Mouse (Mus musculus): ENCODE data around the gene Ptpru. TPM values are rescaled to one million over a fixed set of nuclear protein-coding genes. Genes with fewer than 3 reads are reported as not detected.

Gene Ptpru
- 10.5 and 12.6 TPM in 2 replicates for polyA plus RNA-seq (2015; fragmentation: Nextera tagmentation; extraction: Ambion mirVana)

DNA sequence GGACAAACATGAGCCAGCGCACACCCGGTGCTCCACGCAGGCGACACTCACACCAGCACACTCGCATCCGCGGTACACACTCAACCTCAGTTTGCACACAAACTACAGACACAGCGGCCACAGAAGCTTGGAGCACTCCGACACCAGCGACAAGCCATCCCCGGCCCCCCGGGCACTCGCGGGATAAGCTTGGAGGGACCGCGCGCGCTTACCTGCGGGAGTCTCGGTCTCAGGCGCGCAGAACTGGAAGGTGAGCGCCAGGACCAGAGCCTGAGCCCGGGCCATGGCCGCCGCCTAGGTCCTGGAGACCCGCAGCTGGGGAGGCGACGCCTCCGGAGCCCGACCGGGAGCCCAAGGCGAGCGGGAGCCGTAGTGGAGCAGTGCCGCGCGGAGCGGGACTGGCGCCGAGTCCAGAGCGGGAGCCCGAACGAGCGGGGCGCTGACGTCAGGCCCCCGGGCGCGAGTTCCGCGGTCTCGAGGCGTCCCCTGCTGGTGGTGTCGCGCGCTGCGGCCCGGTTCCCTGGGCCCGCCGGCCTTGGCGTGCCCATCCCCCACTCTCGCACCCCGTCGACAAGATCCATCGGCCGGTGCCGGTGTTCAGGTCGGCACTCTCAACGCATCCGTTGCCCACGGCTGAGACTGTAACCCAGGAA is at the start of gene Ptpru:
Gene Ptpru (minus strand): TSS at position 417 of the 653 bp plus-strand sequence.
- Histone ChIP-seq H3K4me1 (peaks cover 19% of the 10 kb centered on the region; the same call in 1 of the 2 replicates), H3K4me2 (peak within 1 kb of the TSS; percentile 100), H3K4me3 (replicated peaks) (peak within 1 kb of the TSS; percentile 63), H3K36me3 (no peaks in the 10 kb centered on the region), H3K9me3 (no peaks in the 10 kb centered on the region), H3K27ac (no peak within 1 kb of the TSS), H3K9ac (peak within 1 kb of the TSS; percentile 47), H3K27me3 (replicated peaks) (peaks cover 20% of the 10 kb centered on the region)
- ATAC-seq (ENCODE audit: insufficient read depth, low FRiP score, low read depth), result peak; percentile 72
- under 1% methylated on average over 69 of the region's 72 CpGs for WGBS

DNA sequence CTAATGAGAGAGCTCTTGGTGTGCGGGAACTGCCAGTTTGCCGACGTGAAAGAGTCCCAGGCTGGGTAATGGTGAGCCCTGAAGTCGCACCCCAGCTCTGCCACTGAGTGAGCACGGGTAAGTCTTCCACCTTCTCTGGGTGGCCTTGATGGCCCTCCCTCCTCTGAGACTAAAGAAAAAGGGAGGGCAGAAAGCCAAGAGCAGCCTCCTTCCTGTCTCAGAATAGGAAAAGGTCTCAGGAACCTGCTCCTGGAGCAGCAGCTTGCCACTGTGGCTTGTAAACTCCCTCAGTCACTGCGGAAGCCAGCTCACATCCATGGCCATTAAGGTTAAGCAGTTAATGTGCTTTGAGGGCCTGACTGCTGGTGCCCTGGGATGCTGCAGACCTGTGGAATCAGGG is 47.3 kb upstream of the Ptpru start:
- Histone ChIP-seq H3K36me3 (peaks cover 4% of the 10 kb centered on the region; the same call in 1 of the 2 replicates), H3K27me3 (replicated peaks) (no peaks in the 10 kb centered on the region), H3K4me3 (replicated peaks) (no peak overlapping the region), H3K9me3 (no peaks in the 10 kb centered on the region), H3K4me2 (no peak overlapping the region), H3K4me1 (no peaks in the 10 kb centered on the region), H3K9ac (no peak overlapping the region), H3K27ac (no peak overlapping the region)
- no peak for ATAC-seq (ENCODE audit: insufficient read depth, low FRiP score, low read depth)
- WGBS, result 81% methylated on average over 6 of the region's 6 CpGs

DNA sequence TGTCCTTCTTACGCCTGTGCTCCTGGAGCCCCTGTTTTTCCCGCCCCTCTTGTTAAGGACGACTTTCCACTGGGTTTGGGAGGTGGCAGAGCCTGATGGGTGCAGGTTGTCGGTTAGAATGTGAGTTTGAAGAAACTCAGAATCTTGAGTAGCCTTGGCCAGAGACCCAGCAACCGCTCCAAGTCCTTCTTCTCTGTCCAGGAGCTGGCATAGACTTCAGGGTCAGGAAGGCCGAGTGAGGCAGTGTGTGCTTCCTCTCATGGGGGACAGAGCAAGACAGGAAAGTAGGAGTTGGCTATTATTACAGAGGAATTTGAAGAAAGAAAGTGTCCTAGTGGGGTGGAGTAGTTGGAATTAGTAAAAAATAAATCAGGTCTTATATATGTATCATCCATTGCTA is 45.5 kb upstream of the Ptpru start:
- no peaks in the 10 kb centered on the region for H3K9me3 ChIP-seq
- no peak overlapping the region for H3K27ac ChIP-seq

DNA sequence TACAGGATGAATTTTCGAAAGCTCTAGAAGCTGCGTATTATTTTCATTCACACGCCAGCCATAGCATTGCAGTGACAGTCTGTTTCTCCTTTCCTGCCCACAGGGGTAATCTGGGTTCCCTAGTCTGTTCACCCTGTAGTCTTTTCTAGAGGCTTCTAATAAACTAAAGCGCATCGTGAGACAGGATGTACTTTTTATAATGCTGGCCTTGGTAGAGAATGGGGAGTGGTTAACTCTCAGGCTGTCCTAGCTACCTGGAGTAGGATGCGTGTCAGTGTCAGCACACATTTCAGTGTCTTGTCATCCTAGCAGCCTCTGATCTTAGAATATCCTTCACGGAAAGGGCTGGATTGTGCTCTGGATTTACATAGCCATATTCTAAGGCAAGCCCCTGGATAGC is 43.2 kb upstream of the Ptpru start:
- 79% methylated on average over 7 of the region's 7 CpGs for WGBS
- Histone ChIP-seq H3K27me3 (replicated peaks) (no peaks in the 10 kb centered on the region), H3K9me3 (no peaks in the 10 kb centered on the region), H3K4me2 (no peak overlapping the region), H3K4me1 (peaks cover 19% of the 10 kb centered on the region), H3K36me3 (peaks cover 4% of the 10 kb centered on the region; the same call in 1 of the 2 replicates), H3K4me3 (replicated peaks) (no peak overlapping the region), H3K27ac (no peak overlapping the region), H3K9ac (no peak overlapping the region)
- ATAC-seq (ENCODE audit: insufficient read depth, low FRiP score, low read depth), result no peak

More for the DNA sequence above, 45.5 kb upstream of the Ptpru start:
- no peak overlapping the region for H3K4me2 ChIP-seq
- WGBS, result 69% methylated on average over 6 of the region's 6 CpGs
- H3K36me3 ChIP-seq, result peaks cover 4% of the 10 kb centered on the region; the same call in 1 of the 2 replicates
- H3K27me3 ChIP-seq (replicated peaks), result no peaks in the 10 kb centered on the region
- no peak overlapping the region for H3K4me3 ChIP-seq (replicated peaks)
- no peak overlapping the region for H3K9ac ChIP-seq
- no peak for ATAC-seq (ENCODE audit: insufficient read depth, low FRiP score, low read depth)
- H3K4me1 ChIP-seq, result peaks cover 10% of the 10 kb centered on the region

DNA sequence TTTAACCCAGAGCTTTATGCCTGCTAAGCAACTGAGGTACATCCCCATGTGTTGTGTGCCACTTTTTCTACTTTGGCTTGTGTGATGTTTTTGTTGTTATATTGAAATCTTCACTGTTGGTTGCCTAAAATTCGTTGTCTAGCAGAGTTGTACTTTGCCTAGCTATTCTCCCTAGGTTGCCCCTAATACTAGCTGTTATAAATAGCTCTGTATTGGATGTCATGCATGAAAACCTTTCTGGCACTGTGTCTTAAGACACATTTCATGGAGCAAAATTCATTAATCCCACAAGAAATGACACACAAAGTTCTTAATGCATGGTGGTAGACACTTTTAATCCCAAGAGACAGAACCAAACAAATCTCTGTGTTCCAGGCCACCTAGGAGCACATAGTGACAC is 41.6 kb upstream of the Ptpru start:
- Histone ChIP-seq H3K4me2 (no peak overlapping the region), H3K9me3 (no peaks in the 10 kb centered on the region), H3K9ac (no peak overlapping the region), H3K36me3 (no peaks in the 10 kb centered on the region), H3K27ac (no peak overlapping the region), H3K4me3 (replicated peaks) (no peak overlapping the region), H3K4me1 (peaks cover 32% of the 10 kb centered on the region), H3K27me3 (replicated peaks) (no peaks in the 10 kb centered on the region)
- ATAC-seq (ENCODE audit: insufficient read depth, low FRiP score, low read depth), result no peak
- whole genome bisulfite sequencing, result 79% methylated on average over 1 of the region's 1 CpGs

DNA sequence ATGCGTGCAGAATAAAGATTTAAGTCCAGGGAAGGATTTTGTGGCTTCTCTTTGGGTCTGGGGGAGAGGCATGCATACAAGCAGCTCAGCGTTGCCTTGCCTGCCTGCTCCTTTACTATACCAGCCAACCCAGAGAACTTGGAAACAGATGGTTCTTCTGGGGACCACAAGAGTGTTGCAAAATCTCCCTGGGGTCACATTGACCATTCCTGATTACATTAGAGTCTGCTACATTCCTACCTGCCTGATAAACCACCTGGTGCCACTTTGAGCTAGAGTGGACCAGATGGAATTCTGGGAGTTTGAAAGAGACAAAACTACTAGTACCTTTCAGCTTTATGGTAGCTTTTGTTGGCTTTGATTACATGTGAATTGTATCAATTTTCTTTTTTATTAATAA is 38.7 kb upstream of the Ptpru start:
- Histone ChIP-seq H3K9ac (no peak overlapping the region), H3K4me3 (replicated peaks) (no peak overlapping the region), H3K36me3 (no peaks in the 10 kb centered on the region), H3K27me3 (replicated peaks) (no peaks in the 10 kb centered on the region), H3K9me3 (no peaks in the 10 kb centered on the region), H3K4me1 (peaks cover 32% of the 10 kb centered on the region), H3K27ac (no peak overlapping the region), H3K4me2 (no peak overlapping the region; the same call in 1 of the 2 replicates)
- 59% methylated on average over 2 of the region's 2 CpGs for WGBS
- ATAC-seq (ENCODE audit: insufficient read depth, low FRiP score, low read depth), result no peak

DNA sequence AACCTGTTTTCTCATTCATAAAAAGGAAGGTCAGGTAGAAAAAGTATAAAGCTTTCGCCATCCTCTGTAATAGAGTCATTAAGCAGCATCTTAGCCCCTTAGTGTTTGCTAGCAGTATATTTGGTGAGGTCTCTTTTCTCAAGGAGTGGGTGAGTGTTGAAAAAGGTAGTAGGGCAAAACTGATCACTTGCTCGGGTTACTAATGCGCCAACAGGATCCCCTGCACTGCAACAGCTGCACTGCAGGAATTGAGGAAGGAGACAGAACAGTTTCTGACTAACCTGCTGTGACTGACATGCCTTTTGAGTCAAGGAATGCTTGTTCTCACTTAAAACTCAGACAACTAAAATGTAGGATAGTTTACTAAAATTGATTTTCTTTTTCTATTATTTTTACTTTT is 37.2 kb upstream of the Ptpru start:
- Histone ChIP-seq H3K36me3 (no peaks in the 10 kb centered on the region), H3K4me3 (replicated peaks) (peak overlapping the region; percentile 99), H3K9me3 (no peaks in the 10 kb centered on the region), H3K4me2 (peak overlapping the region; percentile 80), H3K27ac (no peak overlapping the region), H3K4me1 (peaks cover 32% of the 10 kb centered on the region), H3K27me3 (replicated peaks) (no peaks in the 10 kb centered on the region), H3K9ac (peak overlapping the region; percentile 100; the same call in 1 of the 2 replicates)
- no peak for ATAC-seq (ENCODE audit: insufficient read depth, low FRiP score, low read depth)
- 27% methylated on average over 3 of the region's 3 CpGs for WGBS

DNA sequence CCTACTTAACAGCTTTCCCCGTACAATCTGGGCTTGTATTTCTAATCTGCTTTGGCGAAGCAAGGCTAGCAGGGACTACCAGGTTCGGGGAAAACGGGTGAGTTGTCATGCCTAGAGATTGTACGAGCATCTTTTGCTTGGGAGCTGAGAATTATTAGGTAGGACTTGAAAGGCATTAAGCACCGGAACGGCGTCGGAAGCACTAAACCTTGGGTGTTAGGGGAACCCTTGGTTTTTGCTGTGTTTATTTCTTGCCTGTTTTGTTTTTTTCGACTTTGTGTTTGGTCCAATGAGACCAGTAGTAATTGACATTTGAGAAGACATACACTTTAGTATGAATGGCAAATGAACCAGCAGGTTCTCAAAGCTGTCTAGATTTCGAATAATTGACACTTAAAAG is 36.5 kb upstream of the Ptpru start:
- Histone ChIP-seq H3K4me1 (peaks cover 27% of the 10 kb centered on the region), H3K9me3 (no peaks in the 10 kb centered on the region), H3K27me3 (replicated peaks) (no peaks in the 10 kb centered on the region), H3K9ac (peak overlapping the region; percentile 100), H3K27ac (peak overlapping the region; percentile 100), H3K36me3 (no peaks in the 10 kb centered on the region), H3K4me3 (replicated peaks) (peak overlapping the region; percentile 99), H3K4me2 (peak overlapping the region; percentile 80)
- no peak for ATAC-seq (ENCODE audit: insufficient read depth, low FRiP score, low read depth)
- 4% methylated on average over 11 of the region's 11 CpGs for WGBS

DNA sequence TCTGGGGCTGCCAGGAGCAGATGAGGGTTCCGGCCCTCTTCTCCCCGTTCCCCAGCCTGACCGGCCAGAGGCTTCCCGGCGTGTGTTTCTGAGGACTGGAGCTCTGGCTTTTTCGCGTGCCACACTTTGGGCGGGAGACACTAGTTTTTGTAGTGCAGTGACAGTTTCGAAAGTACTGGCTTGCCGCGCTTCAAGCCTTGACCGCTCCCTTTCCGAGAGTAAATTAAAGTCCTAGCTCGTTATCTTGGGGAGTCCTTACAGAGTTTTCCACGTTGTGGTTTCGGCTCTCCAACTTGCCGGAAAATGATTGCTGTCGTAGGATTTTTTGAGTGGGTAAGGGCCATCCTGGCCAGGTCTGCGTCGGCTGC is 36.1 kb upstream of the Ptpru start:
- peak overlapping the region; percentile 80 for H3K4me2 ChIP-seq
- no peaks in the 10 kb centered on the region for H3K27me3 ChIP-seq (replicated peaks)
- 0% methylated on average over 20 of the region's 20 CpGs for WGBS
- peaks cover 23% of the 10 kb centered on the region; the same call in 1 of the 2 replicates for H3K4me1 ChIP-seq
- no peaks in the 10 kb centered on the region for H3K9me3 ChIP-seq
- H3K4me3 ChIP-seq (replicated peaks), result peak overlapping the region; percentile 99
- peak overlapping the region; percentile 100 for H3K9ac ChIP-seq
- no peaks in the 10 kb centered on the region for H3K36me3 ChIP-seq
- peak overlapping the region; percentile 100 for H3K27ac ChIP-seq
- ATAC-seq (ENCODE audit: insufficient read depth, low FRiP score, low read depth), result peak; percentile 12; the same call in 1 of the 2 replicates

DNA sequence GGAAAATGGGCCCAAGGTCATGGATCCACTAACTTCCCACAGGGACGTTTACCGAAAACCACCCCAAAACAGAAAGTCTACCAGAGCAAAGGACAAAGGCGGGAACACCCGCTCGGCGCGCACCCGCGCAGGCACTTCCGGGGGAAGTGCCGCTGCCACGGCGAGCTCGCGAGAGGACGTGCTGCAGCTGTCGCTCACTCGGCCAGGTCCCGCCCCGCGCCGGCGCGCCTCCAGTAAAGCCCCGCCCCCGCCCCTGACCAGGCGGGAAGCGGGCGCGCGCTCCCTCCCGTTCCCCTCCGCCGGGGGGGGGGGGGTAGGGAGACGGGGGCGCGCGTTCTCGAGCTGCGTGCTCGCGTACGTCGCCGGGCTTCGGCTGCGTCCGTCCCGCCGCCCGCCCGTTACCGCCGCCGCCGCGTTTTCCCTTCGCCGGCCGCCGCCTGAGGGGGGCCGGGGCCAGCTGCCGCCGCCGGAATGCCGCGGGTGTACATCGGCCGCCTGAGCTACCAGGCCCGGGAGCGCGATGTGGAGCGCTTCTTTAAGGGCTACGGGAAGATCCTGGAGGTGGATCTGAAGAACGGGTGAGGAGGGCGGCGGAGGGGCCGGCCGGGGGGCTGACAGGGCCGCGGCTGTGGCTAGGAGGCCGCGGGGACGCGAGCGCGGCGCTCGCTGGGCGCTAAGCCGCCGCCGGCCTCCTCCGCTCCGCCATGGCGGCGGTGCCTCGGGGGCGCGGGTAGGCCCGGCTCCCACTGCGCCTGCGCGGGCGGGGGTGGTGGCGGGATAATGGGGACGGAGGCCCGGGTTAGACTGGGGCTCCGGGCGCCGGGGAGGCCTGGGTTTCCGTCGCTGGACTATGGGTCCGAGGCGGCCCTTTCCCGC is 35.4 kb upstream of the Ptpru start, which contains the start of gene Srsf4:
Gene Srsf4 (plus strand): TSS at position 325 of the 876 bp plus-strand sequence.
- Histone ChIP-seq H3K36me3 (no peaks in the 10 kb centered on the region), H3K9me3 (no peaks in the 10 kb centered on the region)
- WGBS, result under 1% methylated on average over 52 of the region's 116 CpGs

DNA sequence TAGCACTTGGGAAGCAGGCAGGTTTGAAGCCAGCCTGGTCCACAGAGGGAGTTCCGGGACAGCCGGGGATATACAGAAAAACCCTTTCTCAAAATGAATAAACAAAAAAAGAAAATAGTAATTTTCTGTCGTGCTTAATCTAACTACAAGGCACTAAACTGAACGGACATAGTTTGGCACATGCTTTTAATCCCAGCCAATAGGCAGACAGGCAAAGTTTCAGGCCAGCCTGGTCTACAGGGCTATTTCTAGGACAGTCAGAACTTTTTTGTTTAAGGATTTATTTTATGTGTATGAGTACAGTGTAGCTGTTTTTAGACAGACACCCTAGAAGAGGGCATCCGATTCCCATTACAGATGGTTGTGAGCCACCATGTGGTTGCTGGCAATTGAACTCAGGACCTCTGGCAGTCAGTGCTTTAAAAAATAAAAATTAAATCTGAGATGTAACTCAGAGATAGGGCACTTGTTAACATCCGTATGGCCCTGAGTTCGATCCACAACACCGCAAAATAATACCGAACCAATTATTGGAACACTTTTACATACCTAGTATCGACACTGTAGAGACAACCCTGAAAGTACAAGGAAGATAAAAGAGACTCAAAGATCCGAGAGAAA is 34.7 kb upstream of the Ptpru start:
- peak overlapping the region; percentile 54; the same call in 1 of the 2 replicates for H3K9ac ChIP-seq
- H3K36me3 ChIP-seq, result no peaks in the 10 kb centered on the region
- H3K4me1 ChIP-seq, result peaks cover 20% of the 10 kb centered on the region; the same call in 1 of the 2 replicates
- peak overlapping the region; percentile 87 for H3K27ac ChIP-seq
- 5% methylated on average over 11 of the region's 11 CpGs for WGBS
- peak overlapping the region; percentile 61 for H3K4me2 ChIP-seq
- no peaks in the 10 kb centered on the region for H3K27me3 ChIP-seq (replicated peaks)
- ATAC-seq (ENCODE audit: insufficient read depth, low FRiP score, low read depth), result no peak
- H3K4me3 ChIP-seq (replicated peaks), result peak overlapping the region; percentile 99
- H3K9me3 ChIP-seq, result no peaks in the 10 kb centered on the region

More for the DNA sequence above, 35.4 kb upstream of the Ptpru start, which contains the start of gene Srsf4:
- peak; percentile 95 for ATAC-seq (ENCODE audit: insufficient read depth, low FRiP score, low read depth)
- Histone ChIP-seq H3K4me3 (replicated peaks) (peak within 1 kb of the TSS; percentile 99), H3K27ac (peak within 1 kb of the TSS; percentile 100), H3K27me3 (replicated peaks) (no peaks in the 10 kb centered on the region), H3K4me2 (peak within 1 kb of the TSS; percentile 80), H3K4me1 (peaks cover 23% of the 10 kb centered on the region; the same call in 1 of the 2 replicates), H3K9ac (peak within 1 kb of the TSS; percentile 100)
